In the genomic region with DNA sequence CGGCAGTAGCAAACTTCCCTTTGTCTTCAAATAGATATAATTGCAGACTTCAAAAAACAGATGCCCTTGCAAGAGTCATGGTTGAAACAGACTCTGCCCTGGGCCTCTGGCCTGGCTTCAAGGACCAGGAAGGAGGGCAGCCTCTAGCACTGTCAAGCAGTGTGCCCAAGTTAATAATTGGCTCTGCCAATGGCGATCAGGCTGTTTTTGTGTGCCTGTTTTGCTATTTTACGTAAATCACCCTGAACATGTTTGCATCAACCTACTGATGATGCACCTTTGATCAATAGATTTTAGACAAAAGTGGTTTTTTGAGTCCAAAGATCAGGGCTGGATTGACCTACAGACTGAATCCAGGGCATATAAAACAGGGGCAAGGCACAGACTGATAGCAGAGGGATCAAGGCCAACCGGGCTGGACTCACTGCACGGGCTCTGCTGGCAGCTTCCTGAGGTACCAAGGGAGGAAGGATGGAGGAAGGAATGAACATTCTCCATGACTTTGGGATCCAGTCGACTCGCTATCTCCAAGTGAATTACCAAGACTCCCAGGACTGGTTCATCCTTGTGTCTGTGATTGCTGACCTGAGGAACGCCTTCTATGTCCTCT, we compare ENCODE assay signal across 23 mouse cellular contexts. TPM values are rescaled to one million over a fixed set of nuclear protein-coding genes. Genes with fewer than 3 reads are reported as not detected.
DNase-seq lines count a peak whose midpoint lies in the region; ATAC-seq and TF ChIP-seq lines count a peak whose summit lies in the region.
"Had no signal": no experiment of that assay in that cellular context is flagged by ENCODE, and none has a peak within 500 bp of the region (broad histone marks: within the 10 kb centered on the region; RNA-seq: fewer than 3 reads in every experiment).

Gene G6pc (plus strand): TSS at position 236 of the 610 bp plus-strand sequence.

- H3K36me3 ChIP-seq in kidney, adult 2 months (ENCODE audit: control insufficient read depth, insufficient read depth, low read length), result peaks cover 10% of the 10 kb centered on the region; the same call in 1 of the 2 replicates
- H3K36me3 ChIP-seq in kidney, embryonic 15.5 days, result no peaks in the 10 kb centered on the region
- H3K36me3 ChIP-seq in forebrain, embryonic 15.5 days, result no peaks in the 10 kb centered on the region
- no peaks in the 10 kb centered on the region for H3K36me3 ChIP-seq in forebrain, embryonic 14.5 days (ENCODE audit: control insufficient read depth, insufficient read depth, low read length)
- H3K36me3 ChIP-seq: forebrain, embryonic 10.5 days had no signal

- DNase-seq in kidney, adult 2 months, result peak; percentile 93
- peak; percentile 56 for DNase-seq in adrenal gland, postnatal 14 days
- peak; percentile 94 for DNase-seq in kidney, adult 9 months
- DNase-seq in forebrain, embryonic 14.5 days (ENCODE audit: low spot score), result no peak
- no peak for DNase-seq in layer of hippocampus, adult 9-11 months
- DNase-seq: cerebellum, adult 2 months; gastrocnemius, postnatal 25 days; left cerebral cortex, postnatal 4 days; lung, embryonic 14.5 days; lung, postnatal 36 days; right cerebral cortex, postnatal 25 days; thymus, adult 2 months had no signal

- H3K9ac ChIP-seq in kidney, embryonic 15.5 days, result no peak within 1 kb of the TSS
- H3K9ac ChIP-seq in forebrain, embryonic 15.5 days (replicated peaks), result no peak within 1 kb of the TSS
- H3K9ac ChIP-seq in forebrain, embryonic 14.5 days (ENCODE audit: low read length), result no peak within 1 kb of the TSS
- H3K9ac ChIP-seq: lung, embryonic 14.5 days had no signal

- no peak within 1 kb of the TSS for H3K4me2 ChIP-seq in kidney, embryonic 15.5 days
- H3K4me2 ChIP-seq in forebrain, embryonic 15.5 days (replicated peaks), result no peak within 1 kb of the TSS
- no peak within 1 kb of the TSS for H3K4me2 ChIP-seq in forebrain, embryonic 14.5 days (ENCODE audit: low read length)
- H3K4me2 ChIP-seq: liver, embryonic 11.5 days; lung, embryonic 14.5 days had no signal

- TF ChIP-seq CTCF in kidney, adult 2 months (conservative IDR thresholded peaks at IDR 0.05; ENCODE audit: insufficient read depth, insufficient read length, low read depth, low read length), result no peak

- whole genome bisulfite sequencing in kidney, adult 2 months, result 49% methylated on average over 8 of the region's 8 CpGs
- 86% methylated on average over 8 of the region's 8 CpGs for WGBS in kidney, embryonic 15.5 days
- 88% methylated on average over 8 of the region's 8 CpGs for WGBS in forebrain, embryonic 15.5 days
- WGBS in forebrain, embryonic 14.5 days, result 91% methylated on average over 8 of the region's 8 CpGs

- no peaks in the 10 kb centered on the region for H3K9me3 ChIP-seq in kidney, embryonic 15.5 days (replicated peaks)
- no peaks in the 10 kb centered on the region for H3K9me3 ChIP-seq in forebrain, embryonic 15.5 days
- no peaks in the 10 kb centered on the region for H3K9me3 ChIP-seq in forebrain, embryonic 14.5 days (replicated peaks; ENCODE audit: control insufficient read depth, low read length)
- H3K9me3 ChIP-seq: forebrain, embryonic 10.5 days had no signal

- H3K4me3 ChIP-seq in kidney, adult 2 months (ENCODE audit: insufficient read depth, low read depth, low read length), result peak within 1 kb of the TSS; percentile 69
- no peak within 1 kb of the TSS for H3K4me3 ChIP-seq in kidney, embryonic 15.5 days (replicated peaks)
- no peak within 1 kb of the TSS for H3K4me3 ChIP-seq in forebrain, embryonic 15.5 days
- no peak within 1 kb of the TSS for H3K4me3 ChIP-seq in forebrain, embryonic 14.5 days (ENCODE audit: low read depth, low read length)
- H3K4me3 ChIP-seq: forebrain, embryonic 10.5 days had no signal

- H3K27ac ChIP-seq in kidney, adult 2 months (ENCODE audit: insufficient read depth, low read depth, low read length), result peak within 1 kb of the TSS; percentile 95
- no peak within 1 kb of the TSS for H3K27ac ChIP-seq in kidney, embryonic 15.5 days
- no peak within 1 kb of the TSS for H3K27ac ChIP-seq in forebrain, embryonic 15.5 days (replicated peaks)
- no peak within 1 kb of the TSS for H3K27ac ChIP-seq in forebrain, embryonic 14.5 days (ENCODE audit: low read depth, low read length)
- H3K27ac ChIP-seq: forebrain, embryonic 10.5 days; hindbrain, postnatal 0 days had no signal

- peak; percentile 93 for TF ChIP-seq POLR2A in kidney, adult 2 months (IDR thresholded peaks at IDR 0.05; ENCODE audit: low read depth, low read length)

- H3K27me3 ChIP-seq in kidney, adult 2 months (replicated peaks; ENCODE audit: control insufficient read depth, insufficient read depth, low read length), result no peaks in the 10 kb centered on the region
- H3K27me3 ChIP-seq in kidney, embryonic 15.5 days, result no peaks in the 10 kb centered on the region
- no peaks in the 10 kb centered on the region for H3K27me3 ChIP-seq in forebrain, embryonic 15.5 days
- H3K27me3 ChIP-seq in forebrain, embryonic 14.5 days (replicated peaks; ENCODE audit: control insufficient read depth, insufficient read depth, low read length), result no peaks in the 10 kb centered on the region

- ATAC-seq in kidney, embryonic 15.5 days (replicated peaks; ENCODE audit: low FRiP score), result no peak
- ATAC-seq in forebrain, embryonic 15.5 days (replicated peaks), result no peak
- ATAC-seq in forebrain, embryonic 14.5 days, result no peak
- ATAC-seq: hindbrain, postnatal 0 days had no signal

- peaks cover 17% of the 10 kb centered on the region; the same call in 1 of the 2 replicates for H3K4me1 ChIP-seq in kidney, adult 2 months (ENCODE audit: control insufficient read depth, insufficient read depth, low read length)
- peaks cover 7% of the 10 kb centered on the region for H3K4me1 ChIP-seq in kidney, embryonic 15.5 days
- H3K4me1 ChIP-seq in forebrain, embryonic 15.5 days, result no peaks in the 10 kb centered on the region
- H3K4me1 ChIP-seq in forebrain, embryonic 14.5 days (ENCODE audit: control insufficient read depth, insufficient read depth, low read length), result no peaks in the 10 kb centered on the region
- H3K4me1 ChIP-seq: forebrain, embryonic 10.5 days had no signal

RNA-seq across cellular contexts. Expression of gene G6pc, which starts in this region (rescaled TPM):
- 322 and 349 TPM in 2 replicates for polyA plus RNA-seq in kidney, adult 2 months (2012; rRNA removed)
- polyA plus RNA-seq in kidney, embryonic 15.5 days (2015; fragmentation: Nextera tagmentation; extraction: Ambion mirVana), result 1.1 and 1.2 TPM in 2 replicates
- total RNA-seq in adrenal gland, postnatal 14 days (2021), result 8.4 and 26.4 TPM in 2 replicates
- polyA plus RNA-seq in forebrain, embryonic 15.5 days (2015; fragmentation: Nextera tagmentation; extraction: Ambion mirVana), result not detected in 2 replicates
- 0.09 TPM in 1 of 2 replicates, not detected in the other for polyA plus RNA-seq in forebrain, embryonic 14.5 days (2014; fragmentation: Nextera tagmentation; extraction: Ambion mirVana)
- total RNA-seq: gastrocnemius, postnatal 25 days; heart, adult 8-10 months; hematopoietic stem cell, adult 5-6 weeks; left cerebral cortex, adult 18-20 months; left cerebral cortex, postnatal 4 days; midbrain, postnatal 0 days had no signal
- polyA plus RNA-seq: C2C12; cerebellum, adult 2 months; forebrain, embryonic 10.5 days; heart, embryonic 16.5 days; hindbrain, postnatal 0 days; liver, embryonic 11.5 days; lung, embryonic 14.5 days; midbrain, postnatal 0 days had no signal

Comparison
In these comparisons a context has a peak if more than half of its experiments do, and no peak if none do; other contexts are left out.
1. RNA of gene G6pc (polyA plus RNA-seq): 322 to 349 TPM in kidney, adult 2 months; 1.1 to 1.2 TPM in kidney, embryonic 15.5 days, 0.09 TPM in forebrain, embryonic 14.5 days and not detected in forebrain, embryonic 15.5 days; every median in the first group is over 100 times any median in the second.
2. DNase-seq: peak in kidney, adult 2 months (single experiment), adrenal gland, postnatal 14 days (single experiment) and kidney, adult 9 months (single experiment); none in forebrain, embryonic 14.5 days (single experiment) and layer of hippocampus, adult 9-11 months (single experiment).